Mouse (Mus musculus): ENCODE measurements at regions not wholly inside any gene's neighbourhood (a gene's known extent, or its start where the extent isn't known, plus 50 kb on each side); places are given as distances from the start of the nearest gene placed in this dataset.

DNA sequence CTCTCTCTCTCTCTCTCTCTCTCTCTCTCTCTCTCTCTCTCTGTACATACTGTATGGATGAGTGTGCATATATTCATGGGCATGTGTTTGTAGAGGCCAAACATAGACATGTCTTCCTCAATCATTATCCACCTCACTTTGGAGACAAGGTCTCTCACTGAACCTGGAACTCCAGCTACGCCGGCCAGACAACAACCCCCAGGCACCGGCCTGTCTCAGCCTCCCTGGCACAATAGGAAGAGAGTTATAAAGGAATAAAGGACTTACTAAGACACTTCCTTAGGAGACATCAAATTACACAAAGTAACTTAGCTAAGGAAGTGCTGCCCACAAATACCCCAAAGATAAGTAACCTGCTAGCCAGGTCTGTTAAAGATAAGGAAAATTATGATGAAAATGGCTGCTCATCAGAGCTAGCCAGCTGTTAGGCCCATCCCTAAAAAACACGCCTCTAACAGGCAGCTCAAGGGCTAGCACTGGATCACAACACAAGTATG lies 110.0 kb downstream of the Qrsl1 start:
- no peak for DNase-seq (ENCODE audit: low spot score in 2 of 2)

DNA sequence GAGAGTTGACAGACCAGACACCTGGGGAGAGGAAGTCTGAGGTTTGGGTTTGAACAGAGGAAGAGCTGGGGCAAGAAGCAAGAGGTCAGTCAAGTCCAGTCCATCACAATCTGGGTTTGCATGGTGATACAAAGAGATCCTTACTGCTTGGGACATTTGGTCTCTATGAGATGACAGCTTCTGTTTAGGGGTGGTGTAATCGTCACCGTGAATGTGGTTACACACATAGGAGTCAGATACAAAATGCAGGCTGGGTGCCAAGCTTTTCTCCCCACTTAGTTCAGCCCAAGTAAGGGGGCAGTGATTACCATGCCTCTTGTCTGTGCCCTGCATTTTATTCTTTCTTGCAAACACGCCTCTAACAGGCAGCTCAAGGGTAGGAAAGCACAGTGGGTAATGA lies 108.9 kb downstream of the Qrsl1 start:
- DNase-seq (ENCODE audit: low spot score in 2 of 2): no peak

GRCm38 (mm10) chr10:43794587-43794986 lies 107.0 kb downstream of the Qrsl1 start:
- no peak for DNase-seq (ENCODE audit: low spot score in 2 of 2)

DNA sequence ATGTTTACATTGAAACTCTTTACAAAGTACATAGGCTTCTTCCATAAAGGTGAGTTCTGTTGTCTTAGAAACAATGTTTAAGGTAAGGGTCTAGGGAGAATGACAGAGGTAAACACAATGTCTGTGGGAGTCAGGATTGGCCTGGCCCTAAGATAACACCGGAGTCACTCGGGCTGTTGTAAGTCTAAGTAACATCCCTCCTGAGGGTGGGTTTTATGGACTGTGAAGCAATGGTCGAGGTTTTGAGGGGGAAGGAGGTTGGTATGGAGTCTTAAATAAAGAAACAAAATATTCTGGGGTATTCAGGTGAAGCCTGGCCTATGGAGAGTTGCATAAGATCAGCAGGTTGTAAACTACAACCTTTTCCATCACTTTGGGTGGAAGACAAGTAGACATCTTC lies 101.5 kb downstream of the Qrsl1 start:
- DNase-seq (ENCODE audit: low spot score in 2 of 2): no peak

- peak in 1 of 2 experiments; percentile 2 for DNase-seq (ENCODE audit: low spot score in 2 of 2)
These were observed 86.3 kb downstream of the Qrsl1 start for GRCm38 (mm10) chr10:43815291-43815690.

GRCm38 (mm10) chr10:43817522-43818198 lies 83.9 kb downstream of the Qrsl1 start:
- DNase-seq (ENCODE audit: low spot score in 2 of 2): no peak

- DNase-seq (ENCODE audit: low spot score in 2 of 2): no peak
These were observed 82.9 kb downstream of the Qrsl1 start for GRCm38 (mm10) chr10:43818623-43819022.

DNA sequence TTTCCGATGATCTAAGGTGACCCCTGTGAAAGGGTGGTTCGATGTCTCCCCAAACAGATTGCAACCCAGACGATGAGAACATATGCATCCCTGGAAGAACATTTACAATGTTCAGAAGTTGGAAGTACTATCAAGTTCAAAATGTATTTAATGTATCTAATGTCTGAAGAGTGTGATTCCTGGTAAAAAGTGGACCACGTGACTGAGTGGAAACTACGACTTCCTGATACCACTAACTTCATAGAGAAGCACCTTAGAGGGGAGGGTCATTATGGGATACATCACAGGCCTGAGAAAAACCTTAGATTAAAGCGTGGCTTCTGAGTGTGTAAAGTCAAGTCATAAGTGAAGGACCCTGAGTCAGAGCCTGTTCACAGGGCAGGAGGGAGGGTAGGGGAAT lies 82.1 kb downstream of the Qrsl1 start:
- no peak for DNase-seq (ENCODE audit: low spot score in 2 of 2)

DNA sequence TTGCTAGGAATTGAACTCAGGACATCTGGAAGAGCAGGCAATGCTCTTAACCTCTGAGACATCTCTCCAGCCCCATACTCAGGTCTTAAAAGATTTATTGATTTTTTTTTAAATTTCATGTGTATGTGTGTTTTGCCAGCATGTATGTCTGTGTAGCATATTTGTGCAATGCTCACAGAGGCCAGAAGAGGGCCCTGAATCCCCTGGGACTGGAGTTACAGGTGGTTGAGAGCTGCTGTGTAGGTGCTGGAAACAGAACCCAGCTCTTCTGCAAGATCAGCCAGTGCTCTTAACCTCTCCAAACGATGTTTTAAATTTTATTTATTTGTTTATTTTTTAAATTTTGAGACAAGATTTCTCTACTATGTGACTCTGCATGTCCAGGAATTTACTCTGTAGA lies 78.9 kb downstream of the Qrsl1 start:
- no peak for DNase-seq (ENCODE audit: low spot score in 2 of 2)

GRCm38 (mm10) chr10:43824009-43824408 lies 77.5 kb downstream of the Qrsl1 start:
- DNase-seq (ENCODE audit: low spot score in 2 of 2): no peak

Data from urinary bladder, adult 18-20 months (tissue).